Comparison of ENCODE assay signal across 8 mouse cellular contexts in genomic region chr8:95678024-95678611, GRCm38 (mm10). TPM values are rescaled to one million over a fixed set of nuclear protein-coding genes. Genes with fewer than 3 reads are reported as not detected.
DNase-seq lines count a peak whose midpoint lies in the region; ATAC-seq and TF ChIP-seq lines count a peak whose summit lies in the region.

No protein-coding gene starts in this region.

- H3K4me3 ChIP-seq in heart, postnatal 0 days (ENCODE audit: low read depth, low read length), result peak overlapping the region; percentile 61
- peak overlapping the region; percentile 48 for H3K4me3 ChIP-seq in liver, embryonic 11.5 days (ENCODE audit: low read depth, low read length)

- peak; percentile 25 for DNase-seq in gastrocnemius, postnatal 10 days
- no peak for DNase-seq in gastrocnemius, postnatal 25 days
- DNase-seq in CD4-positive helper T cell, adult 2 months (ENCODE audit: low read depth, low spot score), result peak; percentile 48
- DNase-seq in cerebellum, adult 9-10 months, result peak; percentile 21
- DNase-seq in heart, postnatal 0 days (ENCODE audit: low spot score), result no peak
- peak; percentile 53 for DNase-seq in liver, embryonic 11.5 days (ENCODE audit: low spot score)
- peak; percentile 60 for DNase-seq in right cerebral cortex, postnatal 14 days
- DNase-seq in gastrocnemius, postnatal 14 days, result no peak

- TF ChIP-seq CTCF in heart, postnatal 0 days (IDR thresholded peaks at IDR 0.05; ENCODE audit: low read depth), result no peak

- peak overlapping the region; percentile 53 for H3K9ac ChIP-seq in heart, postnatal 0 days (replicated peaks; ENCODE audit: low read depth, low read length)
- no peak overlapping the region for H3K9ac ChIP-seq in liver, embryonic 11.5 days (ENCODE audit: low read depth, low read length)

- TF ChIP-seq EP300 in heart, postnatal 0 days (IDR thresholded peaks at IDR 0.05; ENCODE audit: low read depth), result no peak

- 1% methylated on average over 61 of the region's 70 CpGs for WGBS in heart, postnatal 0 days
- WGBS in liver, embryonic 11.5 days, result 1% methylated on average over 58 of the region's 70 CpGs

- ATAC-seq in heart, postnatal 0 days (ENCODE audit: insufficient read depth, low read depth), result peak; percentile 48
- no peak for ATAC-seq in liver, embryonic 11.5 days (replicated peaks; ENCODE audit: low FRiP score)

- H3K9me3 ChIP-seq in heart, postnatal 0 days (replicated peaks; ENCODE audit: control insufficient read depth, low read length), result no peaks in the 10 kb centered on the region
- H3K9me3 ChIP-seq in liver, embryonic 11.5 days (ENCODE audit: control insufficient read depth, low read length), result no peaks in the 10 kb centered on the region

- H3K4me2 ChIP-seq in heart, postnatal 0 days (ENCODE audit: low read depth, low read length), result peak overlapping the region; percentile 98
- peak overlapping the region; percentile 80 for H3K4me2 ChIP-seq in liver, embryonic 11.5 days

- H3K36me3 ChIP-seq in heart, postnatal 0 days (replicated peaks; ENCODE audit: control insufficient read depth, insufficient read depth, low read length), result no peaks in the 10 kb centered on the region
- H3K36me3 ChIP-seq in liver, embryonic 11.5 days (ENCODE audit: control insufficient read depth, insufficient read depth, low read length), result no peaks in the 10 kb centered on the region

- intact Hi-C loops in gastrocnemius, postnatal 14 days (cut with DNase I; ENCODE audit: low total_unique reads), result no loop called here

- H3K27me3 ChIP-seq in heart, postnatal 0 days (ENCODE audit: control insufficient read depth, insufficient read depth, low read length), result peaks cover 50% of the 10 kb centered on the region
- H3K27me3 ChIP-seq in liver, embryonic 11.5 days (replicated peaks; ENCODE audit: control insufficient read depth, insufficient read depth, low read length), result peaks cover 84% of the 10 kb centered on the region

- H3K4me1 ChIP-seq in heart, postnatal 0 days (ENCODE audit: control insufficient read depth, insufficient read depth), result no peaks in the 10 kb centered on the region
- peaks cover 3% of the 10 kb centered on the region; the same call in 1 of the 2 replicates for H3K4me1 ChIP-seq in liver, embryonic 11.5 days (replicated peaks; ENCODE audit: control insufficient read depth, insufficient read depth, low read length)

- no peak overlapping the region for H3K27ac ChIP-seq in heart, postnatal 0 days (ENCODE audit: low read depth)
- no peak overlapping the region for H3K27ac ChIP-seq in liver, embryonic 11.5 days (ENCODE audit: low read depth, low read length)

RNA-seq across cellular contexts. Expression of gene Ndrg4, which starts 1.3 kb away (rescaled TPM):
- 10 to 100 TPM in 1 of 2 experiments, 1 to 10 TPM in 1; 8.9 to 12.8 TPM for total RNA-seq in gastrocnemius, postnatal 10 days (2021)
- total RNA-seq in gastrocnemius, postnatal 25 days (2021), result 1 to 10 TPM; 4.6 to 5.9 TPM
- 563 and 621 TPM in 2 replicates for total RNA-seq in heart, postnatal 0 days (2014; rRNA removed; ENCODE audit: low replicate concordance)
- polyA plus RNA-seq in heart, postnatal 0 days (2015; fragmentation: Nextera tagmentation; extraction: Ambion mirVana), result 382 and 425 TPM in 2 replicates
- polyA plus RNA-seq in liver, embryonic 11.5 days (2014; fragmentation: Nextera tagmentation; extraction: Ambion mirVana), result 3.8 and 4.7 TPM in 2 replicates
- 1 to 10 TPM; 6.5 to 8.8 TPM for total RNA-seq in gastrocnemius, postnatal 14 days (2021)

RNA-seq across cellular contexts. Expression of gene Setd6, which starts 37.6 kb away (rescaled TPM):
- total RNA-seq in gastrocnemius, postnatal 10 days (2021), result 10 to 100 TPM in 1 of 2 experiments, 1 to 10 TPM in 1; 8.1 to 12.6 TPM
- 10 to 100 TPM in 1 of 2 experiments, 1 to 10 TPM in 1; 9.5 to 10.4 TPM for total RNA-seq in gastrocnemius, postnatal 25 days (2021)
- total RNA-seq in heart, postnatal 0 days (2014; rRNA removed; ENCODE audit: low replicate concordance), result 13.7 and 20.2 TPM in 2 replicates
- polyA plus RNA-seq in heart, postnatal 0 days (2015; fragmentation: Nextera tagmentation; extraction: Ambion mirVana), result 10.7 and 12.8 TPM in 2 replicates
- polyA plus RNA-seq in liver, embryonic 11.5 days (2014; fragmentation: Nextera tagmentation; extraction: Ambion mirVana), result 34.1 and 36.0 TPM in 2 replicates
- total RNA-seq in gastrocnemius, postnatal 14 days (2021), result 10 to 100 TPM in 1 of 2 experiments, 1 to 10 TPM in 1; 9.4 to 10.4 TPM

RNA-seq across cellular contexts. Expression of gene Gins3, which starts 44.9 kb away (rescaled TPM):
- total RNA-seq in gastrocnemius, postnatal 10 days (2021), result 1 to 10 TPM; 1.1 to 2.1 TPM
- under 1 TPM; 0.38 to 0.67 TPM for total RNA-seq in gastrocnemius, postnatal 25 days (2021)
- 3.9 and 4.1 TPM in 2 replicates for total RNA-seq in heart, postnatal 0 days (2014; rRNA removed; ENCODE audit: low replicate concordance)
- 4.4 and 5.2 TPM in 2 replicates for polyA plus RNA-seq in heart, postnatal 0 days (2015; fragmentation: Nextera tagmentation; extraction: Ambion mirVana)
- polyA plus RNA-seq in liver, embryonic 11.5 days (2014; fragmentation: Nextera tagmentation; extraction: Ambion mirVana), result 19.6 and 21.8 TPM in 2 replicates
- under 1 TPM; 0.69 to 0.98 TPM for total RNA-seq in gastrocnemius, postnatal 14 days (2021)

Comparison
In these comparisons a context has a peak if more than half of its experiments do, and no peak if none do; other contexts are left out.
1. DNase-seq: peak in gastrocnemius, postnatal 10 days (single experiment), CD4-positive helper T cell, adult 2 months (single experiment), cerebellum, adult 9-10 months (single experiment), liver, embryonic 11.5 days (single experiment) and right cerebral cortex, postnatal 14 days (single experiment); none in gastrocnemius, postnatal 25 days (single experiment), heart, postnatal 0 days (single experiment) and gastrocnemius, postnatal 14 days (single experiment).
2. RNA of gene Ndrg4, which starts 1.3 kb away (total RNA-seq): 563 to 621 TPM in heart, postnatal 0 days; 8.9 to 12.8 TPM in gastrocnemius, postnatal 10 days, 6.5 to 8.8 TPM in gastrocnemius, postnatal 14 days and 4.6 to 5.9 TPM in gastrocnemius, postnatal 25 days; every median in the first group is over 10 times any median in the second.